Mouse (Mus musculus): Measurements from ENCODE around the gene Gnai2.

DNA sequence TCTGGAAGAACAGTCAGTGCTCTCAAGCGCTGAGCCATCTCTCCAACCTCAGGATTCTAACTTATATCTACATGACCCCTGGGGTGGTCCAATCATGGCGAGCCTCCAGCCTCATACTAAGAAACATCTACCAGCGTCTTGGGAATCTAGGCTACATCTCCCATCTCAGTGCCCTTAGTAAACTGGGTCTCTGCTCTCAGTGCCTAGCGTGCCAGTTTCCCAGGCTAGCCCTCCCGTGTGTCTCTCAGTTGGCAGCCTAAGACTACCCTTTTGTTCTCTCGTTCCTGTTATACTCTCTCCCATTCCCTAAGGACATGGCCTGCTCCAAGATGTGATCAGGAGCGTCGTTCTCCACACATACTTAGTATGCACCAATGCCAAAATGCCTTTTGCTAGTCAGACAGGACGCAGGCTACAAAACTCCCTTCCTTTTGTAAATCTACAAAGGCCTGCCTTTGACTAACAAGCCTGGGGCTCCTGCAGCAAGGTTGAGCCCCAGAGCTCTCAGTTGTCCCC, 3.8 kb downstream of the Gnai2 start:
- TF ChIP-seq CTCF (IDR thresholded peaks at IDR 0.05; ENCODE audit: extremely low read depth, insufficient read depth, low read length), result no peak
- TF ChIP-seq POLR2A (IDR thresholded peaks at IDR 0.05; ENCODE audit: extremely low read depth, insufficient read depth, low read length), result no peak
